Mouse (Mus musculus) activated CD4-positive, CD25-positive, alpha-beta regulatory T cell, adult 9 weeks (primary cell): ENCODE data around the gene Cacna1f. TPM values are rescaled to one million over a fixed set of nuclear protein-coding genes. Genes with fewer than 3 reads are reported as not detected.

Experiments used
- polyA plus RNA-seq: library from polyadenylated mRNA; unstranded; fragments of 100-300 nt; shearing (Covaris generic); gene quantifications from one replicate; pipeline ENCODE4 v1.2.1, GENCODE M21; 2017

Cacna1f gene
- polyA plus RNA-seq, result not detected

DNA sequence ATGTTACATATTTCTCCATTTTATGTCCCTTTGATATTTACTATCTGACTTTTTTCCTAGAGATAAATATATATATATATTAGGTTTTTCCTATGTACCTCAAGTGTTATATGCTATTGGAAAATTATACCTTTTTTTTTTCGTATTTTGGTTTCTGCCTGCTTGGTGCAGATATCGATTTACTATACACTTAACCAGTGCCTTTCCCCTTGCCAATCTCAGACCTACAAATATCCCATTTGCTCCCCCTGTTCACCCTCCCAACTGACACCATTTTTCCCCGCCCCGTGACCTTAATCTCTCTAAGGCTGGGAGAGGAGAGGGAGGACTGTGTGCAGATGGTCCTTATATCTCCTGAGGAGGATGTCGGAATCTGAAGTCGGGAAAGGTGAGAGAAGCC lies at the start of gene Cacna1f:
Gene Cacna1f, plus strand, starts transcription at position 301 of the 400 bp plus-strand sequence.

DNA sequence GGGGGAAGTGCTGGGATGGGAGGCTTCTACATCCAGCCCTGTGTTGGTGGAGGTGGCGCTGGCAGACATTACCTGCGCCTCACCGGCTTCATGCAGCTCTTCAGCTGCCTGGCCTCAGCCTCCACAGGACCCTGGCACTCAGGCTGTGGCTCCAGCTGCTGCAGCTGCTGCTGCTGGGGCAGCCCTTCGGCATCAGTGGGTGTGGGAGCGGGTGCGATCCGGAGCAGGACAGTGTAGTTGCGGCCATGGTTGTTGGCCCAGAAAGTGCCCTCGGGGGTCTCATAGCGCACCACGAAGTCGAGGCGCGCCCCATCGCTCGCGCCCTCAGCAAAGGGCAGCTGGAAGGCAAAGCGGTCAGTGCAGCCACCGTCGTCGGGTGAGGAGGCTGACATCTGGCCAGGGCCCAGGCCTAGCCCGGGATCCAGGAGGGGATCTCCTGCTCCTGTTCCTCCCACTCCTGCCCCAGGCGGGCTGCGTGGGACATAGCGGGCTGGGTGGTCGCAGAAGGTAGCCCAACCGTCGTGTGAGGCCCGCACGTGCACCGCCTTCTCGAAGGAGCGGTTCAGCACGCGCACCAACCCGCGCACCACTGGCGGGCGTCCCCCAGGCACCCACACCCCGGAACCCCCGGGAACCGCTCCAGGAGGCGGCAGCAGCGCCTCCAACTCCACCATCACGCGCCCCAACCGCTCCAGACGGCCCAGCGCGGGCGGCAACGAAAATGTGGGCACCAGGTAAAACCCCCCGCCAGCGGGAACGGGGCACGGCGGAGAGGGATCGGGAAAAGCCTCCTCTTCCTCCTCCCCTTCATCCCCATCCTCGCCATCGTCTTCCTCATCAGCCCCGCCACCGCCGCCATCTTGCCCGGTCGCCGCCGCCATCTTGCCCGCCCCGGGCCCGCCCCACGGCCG lies 33.5 kb upstream of the Cacna1f start, which contains the start of gene Foxp3:
Gene Foxp3, plus strand, starts transcription at position 469 of the 911 bp plus-strand sequence.

DNA sequence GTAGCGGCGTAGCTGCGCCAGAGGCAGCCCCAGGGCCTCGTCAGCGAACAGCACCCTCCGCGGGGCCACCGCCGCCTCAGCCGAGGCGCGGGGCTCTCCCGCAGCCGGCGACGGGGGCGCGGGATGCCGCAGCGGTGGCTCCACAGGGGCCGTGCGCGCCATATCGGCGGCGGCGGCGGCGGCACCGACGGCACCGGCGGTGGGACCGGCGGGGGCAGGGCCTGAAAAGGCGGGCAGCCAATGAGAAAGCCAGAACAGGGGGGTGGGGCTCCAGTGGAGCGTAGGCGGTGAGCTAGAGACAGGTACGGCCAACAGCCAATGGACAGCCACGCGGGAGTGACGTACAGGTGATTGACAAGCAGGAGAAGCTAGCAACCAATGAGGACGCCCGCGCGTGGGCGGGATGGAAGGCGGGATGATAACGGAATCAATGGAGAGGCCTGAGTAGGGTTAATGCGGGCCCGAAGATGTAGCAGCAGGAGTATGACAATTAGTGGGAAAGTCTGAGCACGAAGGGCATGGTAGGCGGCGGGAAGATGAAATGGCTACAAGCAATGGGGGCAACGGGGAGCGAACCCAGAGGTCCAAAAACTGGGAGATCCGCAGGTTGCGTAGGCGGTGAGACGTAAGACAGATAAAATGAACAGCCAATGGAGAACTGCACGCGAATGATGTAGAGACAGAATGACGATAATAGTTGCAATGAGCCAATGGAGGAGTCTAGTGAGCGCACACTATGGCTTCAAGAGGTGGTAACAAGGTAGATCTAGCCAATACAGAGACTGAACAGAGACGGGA lies 32.6 kb upstream of the Cacna1f start, which contains the start of gene Ppp1r3f:
Gene Ppp1r3f, minus strand, starts transcription at position 197 of the 798 bp plus-strand sequence.

DNA sequence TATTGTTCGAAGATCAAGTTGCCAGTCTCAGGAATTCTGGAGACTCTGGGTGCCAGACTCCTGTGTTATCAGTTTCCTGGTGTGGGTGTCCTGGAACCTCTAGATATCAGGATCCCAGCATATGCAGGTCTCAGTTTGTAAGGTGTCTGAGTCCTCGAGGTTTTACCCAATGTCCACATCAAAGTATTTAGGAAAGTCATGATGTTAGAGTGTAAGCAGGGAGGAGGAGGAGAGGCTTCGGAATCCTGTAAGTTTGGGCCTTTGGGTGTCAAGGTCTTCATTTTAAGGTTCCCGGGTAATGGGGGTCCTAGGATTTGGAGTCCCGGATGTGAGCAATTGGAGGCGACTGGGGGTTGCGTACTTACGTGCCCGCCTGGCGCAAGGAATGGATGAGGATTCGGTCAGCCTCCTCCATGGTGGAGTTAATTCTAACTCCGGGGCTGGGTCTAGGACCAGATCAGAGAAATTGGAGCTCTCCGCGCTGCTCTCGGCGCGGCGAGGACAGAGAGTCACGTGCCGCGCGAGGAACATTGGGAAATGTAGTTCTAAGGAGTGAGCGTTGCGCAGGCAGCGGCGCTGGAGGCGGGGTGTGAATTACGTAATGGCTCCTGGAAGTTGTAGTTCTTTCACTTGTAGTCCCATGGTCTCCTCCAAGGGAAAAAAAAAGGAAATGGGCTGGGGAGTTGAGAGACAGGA lies 1.9 kb upstream of the Cacna1f start, which contains the start of gene Ccdc22:
Gene Ccdc22, minus strand, starts transcription at position 639 of the 696 bp plus-strand sequence.

DNA sequence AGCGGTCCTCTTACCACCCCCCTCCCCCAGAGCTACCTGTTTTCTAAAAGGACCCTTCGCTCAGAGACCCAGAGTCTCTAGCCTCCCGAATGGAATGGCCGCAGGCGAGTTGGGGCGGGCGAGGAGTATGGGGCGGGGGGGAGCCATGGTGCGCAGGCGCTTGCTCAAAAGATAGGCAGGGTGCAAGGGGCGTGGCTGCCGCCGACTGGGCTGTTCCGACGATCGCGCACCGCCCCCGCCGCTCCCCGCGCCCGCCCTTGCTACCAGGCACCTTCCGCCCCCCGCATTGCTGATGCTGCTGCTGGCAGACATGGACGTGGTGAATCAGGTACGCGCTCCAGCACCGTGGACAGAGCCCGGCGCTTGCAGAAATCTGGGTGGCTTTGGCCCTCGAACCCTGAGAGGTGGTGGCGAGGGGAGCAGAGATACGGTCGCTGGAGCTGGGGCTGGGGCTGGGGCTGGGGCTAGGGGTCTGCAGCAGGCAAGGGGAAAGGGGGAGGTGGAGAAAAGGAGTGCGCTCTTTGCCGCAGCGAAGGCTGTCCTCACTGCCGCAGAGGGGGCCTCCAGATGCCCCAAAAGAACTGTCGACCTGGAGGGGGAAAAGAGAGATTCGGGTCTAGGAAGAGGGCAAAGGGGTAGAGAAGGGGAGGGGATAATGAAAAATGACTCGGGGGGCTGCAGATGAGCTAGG lies 31.7 kb downstream of the Cacna1f start, which contains the start of gene Syp:
Gene Syp, plus strand, starts transcription at position 71 of the 691 bp plus-strand sequence.

DNA sequence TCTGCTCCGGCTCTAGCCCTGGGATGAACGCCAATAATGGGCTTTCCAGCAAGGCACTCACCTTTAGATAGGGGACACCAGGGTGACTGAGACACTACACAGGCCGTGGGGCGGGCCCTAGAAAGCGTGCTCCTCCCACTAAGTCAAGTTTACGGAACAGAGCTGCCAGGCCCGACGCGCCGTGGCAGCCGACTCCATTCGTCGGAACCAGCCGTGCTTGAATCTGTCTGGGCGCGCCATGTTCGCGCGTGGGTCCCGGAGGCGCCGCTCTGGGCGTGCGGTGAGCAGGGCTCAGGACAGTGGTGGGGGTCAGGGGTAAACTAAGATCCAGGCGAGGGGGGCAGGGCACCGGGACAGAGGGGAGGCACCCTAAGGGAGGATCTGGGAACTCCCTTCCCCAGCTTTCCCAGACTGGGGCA lies 50.3 kb downstream of the Cacna1f start, which contains the start of gene Prickle3:
Gene Prickle3, plus strand, starts transcription at position 40 of the 419 bp plus-strand sequence.

DNA sequence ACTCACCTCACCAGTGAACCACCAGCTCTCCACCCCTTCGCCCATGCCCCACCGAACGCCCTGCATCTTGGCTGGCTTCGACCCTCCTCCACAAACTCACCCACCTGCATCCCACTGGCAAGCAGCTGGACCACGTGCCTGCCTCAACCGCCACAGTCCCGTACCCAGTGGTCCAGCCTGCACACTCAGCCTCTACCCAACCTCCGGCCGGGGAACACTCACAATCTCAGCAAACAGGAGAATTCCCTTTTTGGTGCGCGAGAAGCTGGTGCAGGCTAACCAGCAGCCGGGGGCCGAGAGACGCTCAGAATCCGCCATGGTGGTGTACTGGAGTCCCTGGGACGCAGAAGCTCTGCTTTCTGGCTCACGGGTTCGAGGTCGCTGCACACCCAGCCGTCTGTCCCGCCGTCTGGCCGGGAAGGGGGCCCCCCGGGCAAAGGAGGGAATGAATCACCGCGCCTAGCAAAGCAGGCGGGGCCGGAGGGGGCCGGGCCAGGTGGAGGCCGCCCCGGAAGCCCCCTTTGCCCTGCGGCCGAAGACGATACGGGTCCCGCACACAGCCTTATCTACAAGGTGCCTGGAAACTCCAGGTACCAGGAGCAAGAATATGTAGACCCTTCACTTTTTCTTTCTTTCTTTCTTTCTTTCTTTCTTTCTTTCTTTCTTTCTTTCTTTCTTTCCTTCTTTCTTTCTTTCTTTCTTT lies 64.2 kb downstream of the Cacna1f start, which contains the start of gene Plp2:
Gene Plp2, minus strand, starts transcription at position 470 of the 703 bp plus-strand sequence.

DNA sequence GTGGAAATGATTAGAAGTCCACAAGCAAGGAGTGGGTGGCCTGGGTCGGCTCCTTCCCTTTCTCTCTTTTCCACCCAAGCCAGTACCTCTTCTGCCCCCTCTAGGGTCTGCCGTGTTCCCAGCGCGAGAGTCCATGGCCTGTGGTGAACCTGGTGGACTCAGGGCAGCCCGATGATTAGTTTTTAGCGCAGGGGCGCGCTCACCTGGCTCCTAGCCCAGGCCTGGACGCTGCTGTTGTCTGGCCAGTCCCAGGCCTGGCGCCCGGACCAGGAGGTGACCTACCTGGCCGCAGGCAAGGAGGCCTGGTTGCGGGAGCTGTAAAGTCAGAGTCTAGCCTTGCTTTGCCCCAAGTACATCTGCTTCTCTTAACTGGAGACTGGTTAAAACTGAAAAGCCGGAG lies 74.0 kb downstream of the Cacna1f start, which contains the start of gene Magix:
Gene Magix, minus strand, starts transcription at position 388 of the 400 bp plus-strand sequence.

Other genes starting within 250 kb of the Cacna1f start
- 0.37 TPM for gene Usp27x, start 231.3 kb upstream of the Cacna1f start, polyA plus RNA-seq
- gene Foxp3, start 33.4 kb upstream of the Cacna1f start, polyA plus RNA-seq, result 118 TPM
- 7.1 TPM for gene Ppp1r3f, start 32.8 kb upstream of the Cacna1f start, polyA plus RNA-seq
- 23.9 TPM for gene Ccdc22, start 1.6 kb upstream of the Cacna1f start, polyA plus RNA-seq
- gene Syp, start 31.4 kb downstream of the Cacna1f start, polyA plus RNA-seq, result 19.6 TPM
- gene Prickle3, start 50.2 kb downstream of the Cacna1f start, polyA plus RNA-seq, result 35.1 TPM
- 130 TPM for gene Plp2, start 64.3 kb downstream of the Cacna1f start, polyA plus RNA-seq
- not detected for gene Magix, start 74.2 kb downstream of the Cacna1f start, polyA plus RNA-seq
- 69.0 TPM for gene Gpkow, start 90.0 kb downstream of the Cacna1f start, polyA plus RNA-seq
- 85.0 TPM for gene Wdr45, start 107.2 kb downstream of the Cacna1f start, polyA plus RNA-seq
- not detected for gene Gm45208, start 115.2 kb downstream of the Cacna1f start, polyA plus RNA-seq
- 35.0 TPM for gene Praf2, start 121.4 kb downstream of the Cacna1f start, polyA plus RNA-seq
- gene Ccdc120, start 143.8 kb downstream of the Cacna1f start, polyA plus RNA-seq, result 0.70 TPM
- gene Tfe3, start 155.5 kb downstream of the Cacna1f start, polyA plus RNA-seq, result 47.9 TPM
- 112 TPM for gene Gripap1, start 182.7 kb downstream of the Cacna1f start, polyA plus RNA-seq
- 1.1 TPM for gene Kcnd1, start 215.2 kb downstream of the Cacna1f start, polyA plus RNA-seq
- 16.6 TPM for gene Otud5, start 234.3 kb downstream of the Cacna1f start, polyA plus RNA-seq